Mouse (Mus musculus) olfactory bulb, adult 2 months (tissue): ENCODE results near the gene Uqcc2.

Source experiments
- CTCF ChIP-seq: fragments of 200-500 bp; IDR thresholded peaks from 2 replicates; pipeline ENCODE4 v1.5.1; 2012; ENCODE audit warnings: low read depth, mild to moderate bottlenecking, low read length, moderate library complexity; ENCODE audit not compliant: insufficient read depth
- POLR2A ChIP-seq: fragments of 200-500 bp; IDR thresholded peaks from 2 replicates; pipeline ENCODE4 v1.6.1; 2012; ENCODE audit warnings: mild to moderate bottlenecking, low read depth, low read length, moderate library complexity; ENCODE audit not compliant: insufficient read depth

DNA sequence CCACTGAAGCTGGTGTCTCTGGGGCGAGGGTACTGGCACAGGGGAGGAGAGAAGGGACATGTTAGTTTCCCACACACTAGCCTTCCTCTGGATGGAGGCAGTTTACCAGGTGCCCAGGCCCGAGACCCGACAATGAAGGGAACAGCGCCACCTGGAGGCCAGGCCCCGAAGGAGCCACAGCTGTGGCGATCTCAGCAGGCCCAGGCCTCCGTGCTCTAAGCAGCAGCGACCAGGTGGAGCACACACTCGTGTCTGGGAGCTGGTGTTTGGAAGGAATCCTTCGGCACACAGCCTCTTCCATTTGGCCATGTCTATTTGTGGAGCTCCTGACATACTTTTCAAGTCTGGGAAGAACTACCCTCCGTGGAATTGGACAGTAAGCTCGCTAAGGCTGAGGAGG, 8.5 kb downstream of the Uqcc2 start:
- TF ChIP-seq POLR2A = no peak
- peak; percentile 72 for TF ChIP-seq CTCF
